Mouse (Mus musculus): ENCODE measurements at regions not wholly inside any gene's neighbourhood (a gene's known extent, or its start where the extent isn't known, plus 50 kb on each side); places are given as distances from the start of the nearest gene placed in this dataset.
"Not testable (repeated sequence)": the region's sequence is repeated elsewhere in the genome, so short reads cannot be mapped to it uniquely, and the experiment has no call there.

- no peak for DNase-seq
These were observed 180.3 kb downstream of the Tmx1 start for GRCm38 (mm10) chr12:70633194-70633593.

DNA sequence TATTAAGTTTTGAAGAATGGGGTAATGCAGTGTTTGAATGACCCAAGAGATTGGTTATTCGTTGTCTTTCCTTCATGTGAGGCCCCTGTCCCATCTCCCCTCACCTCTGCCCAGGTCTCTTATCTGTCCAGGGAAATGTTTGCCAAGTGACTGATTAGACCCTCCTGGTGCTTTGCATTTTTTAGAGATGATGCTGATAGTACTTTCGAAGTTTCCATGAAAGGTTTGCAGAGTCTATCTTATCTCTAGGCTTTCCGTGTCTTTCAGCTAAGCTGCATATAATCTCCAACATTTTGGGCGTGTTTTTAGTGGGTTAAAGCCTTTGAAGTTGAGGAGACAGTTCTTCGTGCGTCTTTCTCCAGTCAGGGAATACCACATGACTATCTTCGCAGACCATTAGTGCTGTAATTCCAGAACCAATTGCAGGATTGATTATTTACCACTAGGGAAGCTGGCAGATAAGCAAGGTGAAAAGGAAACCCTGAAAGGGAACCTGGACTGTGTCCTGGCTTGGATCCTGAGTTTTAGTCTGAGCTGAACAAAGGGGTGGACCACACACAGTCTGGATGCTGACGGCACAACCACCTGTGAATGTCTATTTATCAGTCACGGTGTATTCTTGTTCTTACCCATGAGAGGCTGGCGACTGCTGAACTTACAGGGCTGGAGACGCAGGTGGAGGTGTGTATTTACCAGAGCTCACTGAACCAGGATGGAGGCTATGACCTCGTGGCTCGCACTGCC is 180.9 kb downstream of the Tmx1 start:
- DNase-seq = no peak

DNA sequence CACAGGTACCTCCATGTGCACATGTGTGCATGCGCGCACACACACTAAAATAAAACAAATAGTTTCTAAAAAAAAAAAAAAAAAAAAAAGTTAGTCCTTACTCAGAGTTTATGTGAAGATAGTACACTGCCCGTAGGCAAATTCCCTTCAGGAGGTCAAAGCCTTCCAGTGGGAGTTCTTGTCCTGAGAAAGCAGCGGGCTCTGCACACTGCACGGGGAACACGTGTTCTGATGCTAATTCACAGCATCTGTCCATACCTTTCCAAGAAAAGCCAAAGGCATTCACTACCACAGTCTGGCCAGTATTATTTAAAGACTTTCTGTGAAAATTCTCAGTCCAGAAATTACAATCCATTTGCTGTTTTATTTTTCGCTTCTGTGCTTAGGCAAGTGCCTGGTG is 183.1 kb downstream of the Tmx1 start:
- DNase-seq = no peak

GRCm38 (mm10) chr12:70640186-70640585 is 185.1 kb upstream of the Frmd6 start:
- DNase-seq = no peak

DNA sequence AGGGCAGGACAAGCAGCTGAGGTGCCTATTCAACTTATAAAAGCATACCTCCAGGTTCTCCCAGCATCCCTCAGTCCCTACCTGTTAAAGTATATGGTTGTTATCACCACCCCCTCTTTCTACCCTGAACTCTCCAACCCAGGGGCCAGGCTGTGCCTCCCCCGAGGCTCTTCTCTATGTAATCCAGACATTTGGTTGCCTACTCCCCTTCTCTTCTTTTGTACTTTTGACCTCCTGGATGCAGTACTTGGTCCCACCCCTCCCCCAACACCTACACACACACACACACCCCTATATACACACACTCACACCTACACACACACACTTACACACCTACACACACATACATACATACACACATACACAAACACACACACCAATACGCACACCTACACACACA is 180.4 kb upstream of the Frmd6 start:
- no peak for DNase-seq

GRCm38 (mm10) chr12:70645407-70645806 is 179.9 kb upstream of the Frmd6 start:
- no peak for DNase-seq

- DNase-seq = no peak
These were observed 177.8 kb upstream of the Frmd6 start for GRCm38 (mm10) chr12:70647516-70647915.

GRCm38 (mm10) chr12:70648179-70648811 is 177.0 kb upstream of the Frmd6 start:
- no peak for DNase-seq

DNA sequence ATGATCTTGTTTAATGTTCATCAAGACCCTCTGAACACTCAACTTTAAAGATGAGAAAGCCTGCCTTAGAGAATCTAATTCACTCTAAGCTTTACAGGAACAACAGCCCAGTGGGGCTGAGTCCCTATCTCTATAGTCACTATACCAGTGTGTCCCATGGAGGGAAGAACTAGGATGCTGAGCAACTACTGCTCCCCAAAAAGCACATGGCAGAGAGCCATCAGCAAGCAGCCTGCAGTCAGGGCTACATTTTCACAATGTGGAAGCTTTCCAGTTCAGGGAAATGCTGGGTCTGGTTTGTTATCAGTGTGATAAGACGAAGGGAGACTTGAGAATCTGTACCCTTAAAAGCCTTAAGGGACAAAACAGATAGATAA is 176.5 kb upstream of the Frmd6 start:
- no peak for DNase-seq

- no peak for DNase-seq
These were observed 175.6 kb upstream of the Frmd6 start for GRCm38 (mm10) chr12:70649691-70650090.

GRCm38 (mm10) chr12:70650470-70650869 is 174.8 kb upstream of the Frmd6 start:
- no peak for DNase-seq

DNA sequence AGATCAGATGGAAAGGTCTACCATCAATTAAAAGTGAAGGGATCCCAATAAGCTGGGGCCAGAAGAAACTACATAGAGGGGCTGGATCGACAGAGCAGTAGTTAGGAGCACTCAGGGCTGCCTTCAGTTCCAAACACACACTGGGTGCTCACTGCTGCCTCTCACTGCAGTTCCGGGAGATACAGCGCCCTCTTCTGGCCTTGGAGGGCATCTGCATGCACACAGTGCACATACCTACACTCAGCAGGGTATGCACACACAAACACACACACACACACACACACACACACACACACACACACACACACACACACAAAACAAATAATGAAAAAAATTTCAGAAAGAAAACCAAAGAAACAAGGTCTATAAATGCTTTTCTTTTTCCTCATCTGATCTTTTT is 172.6 kb upstream of the Frmd6 start:
- DNase-seq = no peak

DNA sequence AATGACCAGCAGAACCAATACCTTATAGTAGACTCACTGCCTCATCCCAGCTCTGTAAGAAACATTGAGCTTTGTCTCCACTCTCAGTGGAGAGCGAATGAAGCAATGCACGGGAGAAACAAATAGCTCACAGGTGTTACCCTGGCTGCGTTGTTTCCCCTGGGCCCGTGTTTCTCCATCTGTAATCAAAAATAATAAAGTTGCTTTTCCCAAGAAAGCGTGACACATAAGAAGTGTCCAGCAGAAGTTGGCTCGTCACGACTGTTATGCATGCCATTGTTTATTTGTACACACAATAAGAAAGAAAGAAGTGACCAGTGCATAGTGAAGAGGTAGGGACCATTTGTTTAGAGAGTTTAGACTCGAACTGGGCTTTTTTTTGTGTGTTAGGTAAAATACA is 171.3 kb upstream of the Frmd6 start:
- no peak for DNase-seq

- no peak for DNase-seq
These were observed 170.8 kb upstream of the Frmd6 start for GRCm38 (mm10) chr12:70654546-70654945.

DNA sequence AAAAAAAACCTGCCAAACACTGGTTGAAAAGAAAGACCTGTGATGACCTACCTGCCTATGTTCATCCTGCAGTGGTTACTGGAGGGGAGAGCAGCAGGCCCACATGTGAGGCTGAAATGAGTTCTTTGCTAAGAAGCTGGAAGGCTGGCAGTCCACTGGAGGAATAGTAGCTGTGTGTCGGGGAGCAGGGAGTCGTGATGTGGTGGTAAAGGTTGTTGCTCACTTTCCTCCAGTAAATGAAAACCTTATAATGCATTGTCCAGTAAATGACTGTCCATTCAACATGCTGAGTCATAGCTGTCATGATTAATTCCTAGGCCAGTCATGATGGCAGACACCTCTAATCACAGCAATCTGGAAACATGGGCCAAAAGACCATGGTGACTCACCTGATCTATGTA is 169.9 kb upstream of the Frmd6 start:
- DNase-seq = no peak

DNA sequence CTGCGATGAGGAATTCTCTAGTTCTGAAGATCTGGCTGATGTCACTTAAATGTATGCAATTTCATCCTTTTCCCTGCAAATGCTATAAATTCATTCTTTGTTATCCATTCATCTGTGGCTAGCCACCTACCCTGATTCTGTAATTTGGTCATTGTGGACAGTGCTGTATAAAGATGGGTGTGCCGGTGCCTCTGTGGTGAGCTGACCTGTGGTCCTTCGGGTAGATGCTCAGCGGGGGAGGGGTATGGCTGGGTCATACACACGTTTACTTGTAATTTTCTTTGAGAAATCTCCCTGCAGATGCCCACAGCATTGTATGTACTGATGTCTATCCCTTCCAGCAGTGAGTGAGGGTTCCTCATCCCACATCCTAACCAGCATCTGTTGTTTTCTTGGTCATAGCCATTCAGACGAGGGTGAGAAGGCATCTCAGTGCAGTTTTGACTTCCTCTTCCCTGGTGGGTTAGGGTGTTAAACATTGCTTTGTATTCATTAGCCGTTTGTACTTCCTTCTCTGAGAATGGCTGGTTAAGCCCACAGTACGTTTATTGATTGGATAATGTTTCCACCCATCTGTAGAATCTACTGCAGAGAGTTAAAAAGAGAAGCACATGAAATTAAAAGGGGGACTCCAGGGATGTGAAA is 169.3 kb upstream of the Frmd6 start:
- no peak for DNase-seq

DNA sequence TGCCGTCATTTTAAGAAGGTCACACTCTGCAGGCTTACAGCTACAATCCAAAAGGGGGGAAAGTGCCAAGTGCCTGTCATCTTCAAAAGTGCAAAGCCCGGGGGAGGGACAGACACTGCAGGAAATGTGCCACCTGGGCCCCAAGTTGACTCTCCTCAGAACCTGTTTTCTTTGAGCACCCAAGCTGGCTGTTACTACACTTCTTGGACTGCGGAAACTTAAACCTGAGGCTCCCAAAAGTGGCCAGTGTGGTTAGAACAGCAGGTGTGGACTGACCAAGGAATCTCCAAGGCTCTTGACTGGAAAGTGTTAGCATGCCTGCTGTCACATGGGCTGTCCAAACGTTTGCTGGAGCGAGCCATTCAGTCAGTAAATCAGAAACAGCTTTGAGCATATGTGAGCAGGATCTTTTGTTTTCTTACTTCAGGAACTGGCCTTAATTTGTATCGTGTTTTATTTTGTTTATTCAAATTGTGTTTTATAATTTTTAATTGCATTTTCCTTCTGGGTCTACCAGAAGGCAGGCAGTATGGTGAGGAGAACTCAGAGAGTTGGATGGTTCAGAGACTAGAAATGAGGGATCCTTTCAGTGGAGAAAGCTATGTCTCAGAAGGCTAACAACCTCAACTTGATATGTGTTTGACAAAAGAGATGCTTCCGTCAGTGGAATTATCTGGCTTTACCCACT is 168.4 kb upstream of the Frmd6 start:
- DNase-seq = no peak

GRCm38 (mm10) chr12:70657493-70657810 is 167.9 kb upstream of the Frmd6 start:
- no peak for DNase-seq

GRCm38 (mm10) chr12:70658106-70658505 is 167.2 kb upstream of the Frmd6 start:
- no peak for DNase-seq

DNA sequence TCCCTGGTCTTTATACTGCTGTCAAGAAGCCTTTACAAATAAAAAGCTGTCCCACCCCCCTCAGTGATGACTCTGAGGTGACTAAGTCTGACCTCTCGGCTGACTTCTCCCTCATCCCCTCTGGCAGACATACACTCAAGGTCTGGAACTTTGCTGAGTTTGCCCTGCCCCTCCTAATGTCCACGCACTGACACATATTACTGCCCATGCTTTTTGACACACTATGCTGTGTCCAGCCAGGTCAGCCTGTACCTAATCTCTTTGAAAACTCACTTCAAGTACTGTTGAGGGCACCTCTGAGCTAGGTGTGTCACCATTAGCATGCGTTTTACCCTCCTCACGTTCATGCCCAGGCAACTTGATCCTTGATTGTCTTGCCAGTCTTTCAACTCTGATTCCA is 164.9 kb upstream of the Frmd6 start:
- no peak for DNase-seq

- DNase-seq = not testable (repeated sequence)
These were observed 157.2 kb upstream of the Frmd6 start for GRCm38 (mm10) chr12:70668158-70668557.

- no peak for DNase-seq
These were observed 153.2 kb upstream of the Frmd6 start for GRCm38 (mm10) chr12:70672115-70672514.

- no peak for DNase-seq
These were observed 152.1 kb upstream of the Frmd6 start for GRCm38 (mm10) chr12:70673188-70673587.

DNA sequence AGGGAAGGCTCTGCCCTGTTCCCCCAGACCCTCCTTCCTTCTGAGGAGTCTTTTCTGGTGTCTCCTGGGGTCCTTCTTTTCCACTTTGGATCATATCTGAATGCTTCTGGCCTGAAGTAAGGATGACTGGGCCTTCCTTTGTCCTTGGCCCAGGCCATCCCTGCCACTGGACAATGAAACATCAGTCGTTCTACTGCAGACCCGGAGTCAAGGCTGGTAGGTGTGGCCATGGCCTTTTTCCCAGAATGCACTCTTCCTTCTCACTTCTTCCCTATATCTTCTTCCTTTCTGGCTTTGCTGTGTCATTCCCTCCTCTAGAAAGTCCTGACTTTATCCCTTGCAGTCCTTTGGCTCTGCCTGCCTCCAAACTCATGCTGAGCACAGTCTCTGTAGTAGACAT is 151.2 kb upstream of the Frmd6 start:
- DNase-seq = no peak
